Mouse (Mus musculus) kidney, adult 2 months (tissue): ENCODE measurements around the gene Znhit1.

Experiments
- CTCF ChIP-seq: fragments of 200-500 bp; conservative IDR thresholded peaks from 2 replicates; pipeline ENCODE4 v1.5.1; 2011; ENCODE audit warnings: low read depth, mild to moderate bottlenecking, control low read depth, low read length, moderate library complexity, mixed read lengths; ENCODE audit not compliant: insufficient read depth, insufficient read length
- POLR2A ChIP-seq: fragments of 200-500 bp; IDR thresholded peaks from one replicate; pipeline ENCODE4 v1.6.1; 2011; ENCODE audit warnings: low read depth, low read length, control low read depth

DNA sequence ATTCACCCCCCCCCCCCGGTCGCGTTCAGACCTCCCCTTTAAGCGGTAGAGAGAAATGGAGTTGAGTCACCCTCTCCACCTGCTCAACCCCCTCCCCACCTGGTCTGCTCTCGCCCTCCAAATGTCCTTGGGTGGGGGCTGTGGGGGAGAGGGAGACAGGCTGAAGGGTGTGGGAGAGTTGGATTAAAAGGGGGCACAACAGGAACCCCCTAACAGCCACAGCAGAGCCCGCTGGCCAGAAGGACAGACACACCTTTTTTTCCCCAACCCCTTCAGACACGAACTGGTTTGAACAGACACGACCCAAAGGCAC lies 41.4 kb upstream of the Znhit1 start:
- TF ChIP-seq CTCF (no peak), POLR2A (no peak)
